Mouse (Mus musculus) brown adipose tissue, adult 24 weeks (tissue): ENCODE results near the gene Ece1. TPM values are rescaled to one million over a fixed set of nuclear protein-coding genes. Genes with fewer than 3 reads are reported as not detected.
"Not testable (repeated sequence)": the region's sequence is repeated elsewhere in the genome, so short reads cannot be mapped to it uniquely, and the experiment has no call there.

Experiments
- H3K27ac ChIP-seq: fragments of 200-500 bp; replicated peaks from 2 replicates; pipeline ENCODE4 v1.5.1; 2012; ENCODE audit warnings: low read depth, mild to moderate bottlenecking, low read length
- H3K4me1 ChIP-seq: fragments of 200-500 bp; 2 replicates; pipeline ENCODE4 v1.6.1; 2012; ENCODE audit warnings: low read length, mixed read lengths; ENCODE audit not compliant: control insufficient read depth, insufficient read depth, insufficient read length
- H3K4me3 ChIP-seq: fragments of 200-500 bp; 2 replicates; pipeline ENCODE4 v1.5.1; 2012; ENCODE audit warnings: low read depth, mild to moderate bottlenecking, low read length, moderate library complexity; ENCODE audit not compliant: insufficient read depth
- polyA plus RNA-seq: library from polyadenylated mRNA; stranded (reverse); fragments of >200 nt; gene quantifications from 2 replicates; pipeline ENCODE4 v1.2.4, GENCODE M21; 2012; ENCODE audit not compliant: missing spikeins, insufficient read depth, insufficient read length

Gene Ece1
- polyA plus RNA-seq, 1 experiment, result 28.8 TPM

DNA sequence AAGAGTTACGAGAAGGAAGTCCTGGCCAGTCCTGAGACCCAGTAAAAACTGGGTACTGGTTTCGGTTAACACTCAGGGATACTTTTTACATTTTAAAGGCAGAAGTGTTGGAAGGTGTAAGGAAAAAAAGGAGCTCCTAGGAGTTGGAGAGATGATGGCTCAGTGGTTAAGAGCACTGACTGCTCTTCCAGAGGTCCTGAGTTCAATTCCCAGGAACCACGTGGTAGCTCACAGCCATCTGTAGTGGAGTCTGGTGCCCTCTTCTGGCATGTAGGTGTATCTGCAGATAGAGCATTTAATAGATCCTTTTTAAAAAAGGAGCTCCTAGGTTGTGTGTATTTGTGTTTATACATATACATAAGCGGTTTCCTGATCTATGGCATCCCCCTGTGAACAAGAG lies 83.3 kb downstream of the Ece1 start:
- H3K4me1 ChIP-seq, result peaks cover 9% of the 10 kb centered on the region; the same call in 1 of the 2 replicates
- H3K27ac ChIP-seq, result no peak overlapping the region
- no peak overlapping the region for H3K4me3 ChIP-seq

DNA sequence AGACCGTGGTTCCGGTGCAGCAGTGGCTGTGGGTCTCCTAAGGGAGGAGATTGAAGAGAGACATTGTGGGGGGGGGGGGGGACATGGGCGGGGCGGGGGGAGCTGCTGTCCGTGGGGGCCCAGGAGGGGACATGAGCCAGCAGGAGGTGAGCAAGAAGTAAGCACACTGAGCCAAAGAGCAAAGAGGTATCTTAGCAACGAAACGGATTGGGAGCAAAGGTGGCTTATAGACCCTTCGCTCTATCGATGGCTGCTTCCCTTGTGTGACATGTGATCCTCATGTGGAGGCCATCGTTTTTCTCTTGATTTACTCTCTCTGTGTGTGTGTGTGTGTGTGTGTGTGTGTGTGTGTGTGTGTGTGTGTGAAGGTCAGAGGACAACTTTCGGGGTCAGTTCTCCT lies 84.4 kb downstream of the Ece1 start:
- no peak overlapping the region for H3K27ac ChIP-seq
- no peak overlapping the region for H3K4me3 ChIP-seq
- H3K4me1 ChIP-seq, result peaks cover 7% of the 10 kb centered on the region; the same call in 1 of the 2 replicates

DNA sequence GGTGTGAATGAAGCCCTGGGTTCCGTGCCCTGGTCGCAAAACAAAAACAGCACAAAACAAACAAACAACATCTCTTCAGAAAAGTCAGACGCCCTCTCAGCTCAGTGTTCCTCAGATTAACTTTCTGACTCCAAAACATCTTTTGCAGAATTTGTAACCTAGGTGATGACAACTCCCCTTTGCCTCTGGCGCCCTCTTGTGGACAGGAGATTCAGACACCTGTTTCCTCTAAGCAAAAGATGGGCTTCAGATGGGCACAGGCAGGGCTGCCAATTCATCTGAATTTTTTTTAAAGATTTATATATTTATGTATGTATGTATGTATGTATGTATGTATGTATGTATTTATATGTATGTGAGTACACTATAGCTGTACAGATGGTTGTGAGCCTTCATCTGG lies 90.8 kb downstream of the Ece1 start:
- Histone ChIP-seq H3K4me3 (no peak overlapping the region), H3K4me1 (no peaks in the 10 kb centered on the region), H3K27ac (no peak overlapping the region)

DNA sequence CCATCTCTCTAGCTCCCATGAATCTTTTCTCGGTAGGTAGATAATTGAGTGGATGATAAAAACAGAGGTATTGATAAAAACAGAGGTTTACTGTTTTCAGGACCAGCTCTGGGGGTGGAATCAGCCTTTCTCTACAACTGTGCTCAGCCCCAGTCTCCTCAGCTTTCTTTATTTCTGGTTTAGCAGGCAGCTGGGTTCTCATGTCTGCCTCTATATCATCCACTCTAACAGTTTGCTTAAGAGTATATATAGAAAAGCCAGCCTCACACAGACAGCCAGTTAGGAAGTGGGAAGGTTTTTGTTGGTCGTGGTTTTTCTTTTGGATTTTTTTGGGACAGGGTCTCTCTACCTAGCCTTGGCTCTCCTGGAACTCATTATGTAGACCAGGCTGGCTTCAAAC lies 92.1 kb downstream of the Ece1 start:
- H3K27ac ChIP-seq, result no peak overlapping the region

DNA sequence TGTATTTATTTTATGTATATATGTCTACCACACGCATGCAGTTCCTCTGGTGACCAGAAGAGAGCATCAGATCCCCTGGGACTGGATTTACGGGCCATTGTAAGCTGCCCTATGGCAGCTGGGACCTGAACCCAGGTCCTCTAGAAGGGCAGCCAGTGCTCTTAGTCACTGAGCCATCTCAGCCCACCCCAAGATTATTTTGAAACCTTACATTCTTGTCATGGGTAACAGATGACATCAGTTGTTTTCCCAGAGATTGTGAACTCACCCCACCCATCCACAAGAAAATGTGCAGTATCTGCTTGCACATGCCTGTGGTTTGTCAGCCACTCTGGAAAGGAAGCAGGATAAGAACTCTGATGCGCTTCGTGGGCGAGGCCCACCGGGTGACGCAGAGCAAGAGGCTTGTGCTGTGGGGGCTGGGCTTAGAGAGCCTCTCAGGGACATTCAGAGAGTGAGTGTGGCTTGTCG lies 92.9 kb downstream of the Ece1 start:
- Histone ChIP-seq H3K4me3 (no peak overlapping the region), H3K4me1 (no peaks in the 10 kb centered on the region), H3K27ac (no peak overlapping the region)

More for the DNA sequence above, 92.1 kb downstream of the Ece1 start:
- Histone ChIP-seq H3K4me3 (no peak overlapping the region), H3K4me1 (no peaks in the 10 kb centered on the region)

DNA sequence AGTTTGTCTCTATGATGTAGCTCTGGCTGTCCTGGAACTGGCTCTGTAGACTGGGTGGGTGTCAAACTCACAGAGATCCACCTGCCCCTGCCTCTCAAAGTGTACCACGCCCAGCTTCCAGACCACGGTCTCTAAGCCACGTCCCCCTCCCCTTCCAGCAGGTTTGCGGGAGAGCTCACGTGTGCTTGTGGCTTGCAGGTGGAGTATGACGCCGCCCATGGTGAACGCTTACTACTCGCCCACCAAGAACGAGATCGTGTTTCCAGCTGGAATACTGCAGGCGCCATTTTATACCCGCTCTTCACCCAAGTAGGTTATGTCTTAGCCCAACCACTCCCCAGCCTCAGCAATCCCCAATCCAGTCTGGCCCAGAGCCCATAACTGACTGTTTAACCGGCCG lies 94.2 kb downstream of the Ece1 start:
- Histone ChIP-seq H3K4me3 (no peak overlapping the region), H3K4me1 (no peaks in the 10 kb centered on the region), H3K27ac (no peak overlapping the region)

DNA sequence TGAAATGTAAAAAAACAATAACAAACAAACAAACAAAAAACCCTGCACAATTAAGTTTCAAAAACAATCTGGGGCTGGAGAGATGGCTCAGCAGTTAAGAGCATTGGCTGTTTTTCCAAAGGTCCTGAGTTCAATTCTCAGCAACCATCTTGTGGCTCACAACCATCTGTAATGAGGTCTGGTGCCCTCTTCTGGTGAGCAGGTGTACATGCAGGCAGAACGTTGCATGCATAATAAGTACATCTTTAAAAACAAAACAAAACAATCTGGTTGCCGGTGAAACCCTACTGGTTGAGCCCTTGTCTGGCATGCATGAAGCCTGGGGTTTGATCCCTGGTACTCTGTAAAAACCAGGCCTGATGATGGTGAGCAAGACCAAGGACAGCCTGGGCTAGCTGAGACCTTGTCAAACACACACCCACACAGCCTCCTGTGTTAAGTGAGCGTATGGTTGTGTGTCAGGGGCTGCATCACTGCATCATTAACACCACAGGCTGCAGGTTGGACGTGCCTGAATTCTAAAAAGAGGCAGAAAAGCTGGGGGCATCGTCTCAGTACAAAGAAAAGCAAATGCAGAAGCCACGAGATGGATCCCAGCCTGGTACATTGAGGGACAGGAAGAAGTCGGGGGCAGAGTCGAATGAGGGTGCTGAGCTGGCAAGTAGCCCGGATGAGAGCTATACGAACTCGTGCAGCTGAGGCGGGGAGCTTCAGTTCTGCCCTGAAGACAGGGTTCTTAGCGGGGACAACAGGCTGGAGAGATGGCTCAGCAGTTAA lies 98.0 kb downstream of the Ece1 start:
- no peaks in the 10 kb centered on the region for H3K4me1 ChIP-seq
- H3K27ac ChIP-seq, result no peak overlapping the region
- no peak overlapping the region for H3K4me3 ChIP-seq

DNA sequence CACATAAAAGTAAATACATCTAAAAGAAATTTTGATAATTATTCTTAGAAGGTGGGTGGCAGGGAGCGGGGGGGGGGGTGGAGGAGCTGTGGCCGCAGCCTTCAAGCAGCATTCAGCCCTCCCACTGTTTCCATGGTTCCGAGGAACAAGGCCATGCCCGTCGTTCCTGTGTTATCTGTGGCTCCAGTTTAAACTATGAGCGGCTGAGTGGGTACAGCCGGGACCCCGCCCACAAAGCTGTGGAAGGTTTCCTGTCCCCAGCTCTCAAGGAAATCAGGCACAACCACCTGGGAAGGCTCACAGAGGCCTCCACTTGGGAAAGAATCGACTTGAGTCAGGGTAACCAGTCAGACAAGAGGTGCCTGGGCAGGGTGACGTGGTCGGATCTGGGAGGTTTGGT lies 98.7 kb downstream of the Ece1 start:
- Histone ChIP-seq H3K27ac (no peak overlapping the region), H3K4me3 (no peak overlapping the region), H3K4me1 (no peaks in the 10 kb centered on the region)

DNA sequence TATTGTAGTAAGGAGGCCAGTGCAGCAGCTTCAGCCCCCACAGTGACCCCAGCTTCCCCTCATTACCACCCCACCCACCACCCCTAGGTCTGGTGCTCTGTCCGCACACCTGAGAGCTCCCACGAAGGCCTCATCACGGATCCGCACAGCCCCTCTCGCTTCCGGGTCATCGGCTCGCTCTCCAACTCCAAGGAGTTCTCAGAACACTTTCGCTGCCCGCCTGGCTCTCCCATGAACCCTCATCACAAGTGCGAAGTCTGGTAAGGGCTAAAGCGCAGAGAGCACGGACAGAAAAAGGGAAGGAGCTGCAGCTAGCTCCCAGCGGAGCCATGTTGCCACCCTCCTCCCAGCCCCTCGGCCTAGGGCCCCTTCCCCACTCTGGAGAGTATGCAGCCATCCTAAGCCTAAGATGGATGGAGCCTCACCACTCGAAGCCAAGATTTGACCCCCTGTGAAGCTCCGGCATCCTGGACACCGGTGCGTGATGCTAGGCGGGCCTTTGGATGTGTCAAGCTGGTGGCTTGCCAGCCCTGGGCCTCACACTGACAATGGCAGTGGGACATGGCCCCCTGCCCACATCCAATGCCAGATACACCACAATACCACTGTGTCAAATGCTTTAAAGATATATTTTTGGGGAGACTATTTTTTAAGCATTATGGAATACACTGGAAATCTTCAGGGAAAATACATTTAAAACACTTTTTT lies 100.8 kb downstream of the Ece1 start:
- no peak overlapping the region for H3K27ac ChIP-seq
- H3K4me1 ChIP-seq, result no peaks in the 10 kb centered on the region
- H3K4me3 ChIP-seq, result no peak overlapping the region

DNA sequence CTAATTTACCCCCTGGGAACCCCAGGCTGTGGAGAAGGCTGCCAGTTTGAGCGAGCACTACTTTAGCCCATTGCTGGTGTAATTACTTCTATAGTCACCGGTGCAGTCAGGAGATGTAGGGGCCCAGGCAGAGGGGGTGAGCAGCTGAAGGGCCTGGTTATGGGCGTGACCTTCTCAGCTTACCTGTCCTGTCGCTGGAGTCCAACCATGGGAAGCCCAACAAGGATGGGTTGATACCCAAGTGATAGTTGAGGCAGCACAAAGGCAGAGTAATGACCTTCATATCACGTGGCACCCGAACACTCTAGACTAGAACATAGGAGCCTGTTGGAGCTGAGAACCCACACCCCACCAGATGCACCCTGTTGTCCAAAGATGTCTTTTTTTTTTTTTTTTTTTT lies 101.4 kb downstream of the Ece1 start:
- H3K27ac ChIP-seq, result no peak overlapping the region
- H3K4me3 ChIP-seq, result no peak overlapping the region
- no peaks in the 10 kb centered on the region for H3K4me1 ChIP-seq

DNA sequence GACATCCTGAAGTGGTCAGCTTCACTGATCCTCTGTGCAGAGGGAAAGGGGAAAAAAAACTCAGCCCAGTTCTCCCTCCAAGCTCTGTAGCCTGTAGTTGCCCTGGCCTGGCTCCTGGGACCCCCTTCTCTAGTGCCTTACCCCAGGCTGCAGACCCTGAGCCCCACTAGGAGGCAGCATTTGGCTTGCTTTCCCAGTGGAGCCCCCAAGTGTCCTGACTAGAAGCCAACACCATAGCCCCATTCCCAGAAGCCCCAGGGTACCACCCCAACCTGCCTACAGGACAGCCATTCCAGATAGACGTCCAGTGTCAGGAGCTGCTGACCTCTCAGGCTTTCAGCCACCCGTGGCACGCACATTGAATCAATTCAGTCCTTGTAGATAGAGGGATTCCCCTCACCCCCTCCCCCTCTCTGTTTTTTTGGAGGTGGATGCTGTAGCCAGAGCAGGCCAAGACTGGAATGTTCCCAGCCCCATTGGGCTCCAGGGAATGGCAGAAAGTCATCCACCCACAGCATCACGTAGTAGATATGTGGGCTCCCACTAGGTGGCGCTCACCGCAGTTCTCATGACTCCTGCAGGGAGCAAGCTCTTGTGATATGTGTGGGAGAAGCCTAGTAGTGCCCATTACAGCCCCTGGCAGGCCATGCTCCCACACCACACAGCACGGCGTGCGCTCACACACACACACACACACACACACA lies 102.0 kb downstream of the Ece1 start:
- Histone ChIP-seq H3K4me3 (no peak overlapping the region), H3K27ac (no peak overlapping the region), H3K4me1 (no peaks in the 10 kb centered on the region)

DNA sequence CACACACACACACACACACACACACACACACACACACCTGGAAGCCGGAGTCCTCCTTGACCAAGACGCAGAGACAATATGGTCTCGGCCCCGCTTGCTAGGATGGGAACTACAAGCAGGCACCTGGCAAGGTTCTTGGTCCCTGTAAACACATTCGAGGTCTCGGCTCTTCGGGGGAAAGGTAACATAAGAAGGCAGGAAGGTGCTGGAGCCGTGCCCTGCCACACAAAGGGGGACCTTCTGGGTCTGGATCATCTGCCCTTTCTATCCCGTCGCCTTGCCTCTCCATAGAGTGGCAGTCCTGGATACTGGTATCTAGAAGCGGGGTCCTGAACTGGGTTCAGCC lies 102.5 kb downstream of the Ece1 start:
- H3K27ac ChIP-seq, result no peak overlapping the region
- no peak overlapping the region for H3K4me3 ChIP-seq
- H3K4me1 ChIP-seq, result no peaks in the 10 kb centered on the region

DNA sequence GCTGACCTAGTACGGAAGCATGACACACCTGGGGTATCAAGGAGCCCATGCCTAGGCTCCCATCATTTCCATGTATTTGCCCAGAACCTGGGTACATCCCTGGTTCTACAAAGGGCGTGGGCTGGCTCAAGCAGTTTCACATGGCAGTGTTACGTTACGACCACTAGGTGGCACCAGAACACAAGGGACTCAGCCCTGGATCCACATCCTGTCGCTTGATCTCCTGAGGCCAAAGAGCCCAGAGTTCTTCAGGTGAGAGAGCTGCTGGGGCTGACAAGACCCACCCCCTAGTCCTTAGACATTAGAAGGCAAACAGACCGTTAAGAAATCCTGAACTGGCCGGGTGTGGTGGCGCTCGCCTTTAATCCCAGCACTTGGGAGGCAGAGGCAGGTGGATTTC lies 106.2 kb downstream of the Ece1 start:
- H3K4me1 ChIP-seq, result no peaks in the 10 kb centered on the region
- no peak overlapping the region for H3K4me3 ChIP-seq
- H3K27ac ChIP-seq, result no peak overlapping the region

DNA sequence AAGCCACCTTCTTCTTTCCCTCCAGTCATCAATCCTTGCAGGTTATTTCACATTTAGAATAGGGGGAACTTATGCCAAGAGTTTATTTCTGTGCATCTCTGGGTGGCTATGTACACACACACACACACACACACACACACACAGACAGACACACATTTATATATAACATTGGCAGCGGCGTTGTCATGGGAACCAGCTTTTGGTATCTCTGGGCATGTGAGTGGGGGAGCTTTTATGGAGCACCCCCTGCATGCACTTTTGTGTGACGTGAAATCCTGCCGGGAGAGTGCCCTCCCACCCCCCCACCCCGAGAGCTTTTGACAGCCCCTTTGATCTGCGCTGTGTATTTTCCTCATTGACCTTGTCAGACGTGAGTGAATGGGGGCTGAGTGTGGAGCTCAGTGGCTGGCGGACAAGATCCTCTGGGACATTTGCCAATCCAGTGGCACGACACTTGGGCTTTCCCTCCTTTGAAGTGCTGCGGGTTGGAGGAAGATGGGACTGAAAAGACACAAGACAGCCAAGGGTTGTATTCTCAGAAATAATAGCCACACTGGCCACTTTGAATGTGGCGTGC lies 108.7 kb downstream of the Ece1 start:
- not testable (repeated sequence) for H3K4me1 ChIP-seq, H3K27ac ChIP-seq, H3K4me3 ChIP-seq

DNA sequence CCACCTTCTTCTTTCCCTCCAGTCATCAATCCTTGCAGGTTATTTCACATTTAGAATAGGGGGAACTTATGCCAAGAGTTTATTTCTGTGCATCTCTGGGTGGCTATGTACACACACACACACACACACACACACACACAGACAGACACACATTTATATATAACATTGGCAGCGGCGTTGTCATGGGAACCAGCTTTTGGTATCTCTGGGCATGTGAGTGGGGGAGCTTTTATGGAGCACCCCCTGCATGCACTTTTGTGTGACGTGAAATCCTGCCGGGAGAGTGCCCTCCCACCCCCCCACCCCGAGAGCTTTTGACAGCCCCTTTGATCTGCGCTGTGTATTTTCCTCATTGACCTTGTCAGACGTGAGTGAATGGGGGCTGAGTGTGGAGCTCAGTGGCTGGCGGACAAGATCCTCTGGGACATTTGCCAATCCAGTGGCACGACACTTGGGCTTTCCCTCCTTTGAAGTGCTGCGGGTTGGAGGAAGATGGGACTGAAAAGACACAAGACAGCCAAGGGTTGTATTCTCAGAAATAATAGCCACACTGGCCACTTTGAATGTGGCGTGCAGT lies 112.9 kb downstream of the Ece1 start:
- H3K4me1 ChIP-seq, H3K27ac ChIP-seq, H3K4me3 ChIP-seq: not testable (repeated sequence)
